Mouse (Mus musculus) myocyte (in vitro differentiated cells): ENCODE results near the gene Fth1.

Source experiments
- CEBPB ChIP-seq: IDR thresholded peaks from 2 replicates; pipeline ENCODE4 v1.6.1; 2011; ENCODE audit warnings: mild to moderate bottlenecking, moderate library complexity; ENCODE audit not compliant: poor library complexity, insufficient read depth, severe bottlenecking
- E2F4 ChIP-seq: IDR thresholded peaks from one replicate; pipeline ENCODE4 v1.6.1; 2011; ENCODE audit warnings: mild to moderate bottlenecking, control low read depth, moderate library complexity; ENCODE audit not compliant: insufficient read depth
- MYOD1 ChIP-seq, 3 experiments: IDR thresholded peaks; one replicate each; pipeline ENCODE4 v1.6.1; 2011; ENCODE audit warnings: control low read depth in 2 of 3, low read depth in 2 of 3, mild to moderate bottlenecking in 2 of 3, moderate library complexity in 1 of 3; ENCODE audit not compliant: insufficient read length in 2 of 3, control insufficient read depth in 1 of 3
- POLR2A ChIP-seq: IDR thresholded peaks from one replicate; pipeline ENCODE4 v1.6.1; 2011; ENCODE audit warnings: low read depth, mild to moderate bottlenecking, control low read depth, moderate library complexity; ENCODE audit not compliant: insufficient read length
- POLR2AphosphoS2 ChIP-seq: IDR thresholded peaks from one replicate; pipeline ENCODE4 v1.6.1; 2011; ENCODE audit warnings: low read depth, control low read depth; ENCODE audit not compliant: insufficient read length
- SRF ChIP-seq: IDR thresholded peaks from one replicate; pipeline ENCODE4 v1.6.1; 2011; ENCODE audit warnings: low read depth; ENCODE audit not compliant: control insufficient read depth, insufficient read length
- TCF12 ChIP-seq: IDR thresholded peaks from one replicate; pipeline ENCODE4 v1.6.1; 2011; ENCODE audit warnings: mild to moderate bottlenecking, control low read depth; ENCODE audit not compliant: poor library complexity, insufficient read depth, severe bottlenecking

DNA sequence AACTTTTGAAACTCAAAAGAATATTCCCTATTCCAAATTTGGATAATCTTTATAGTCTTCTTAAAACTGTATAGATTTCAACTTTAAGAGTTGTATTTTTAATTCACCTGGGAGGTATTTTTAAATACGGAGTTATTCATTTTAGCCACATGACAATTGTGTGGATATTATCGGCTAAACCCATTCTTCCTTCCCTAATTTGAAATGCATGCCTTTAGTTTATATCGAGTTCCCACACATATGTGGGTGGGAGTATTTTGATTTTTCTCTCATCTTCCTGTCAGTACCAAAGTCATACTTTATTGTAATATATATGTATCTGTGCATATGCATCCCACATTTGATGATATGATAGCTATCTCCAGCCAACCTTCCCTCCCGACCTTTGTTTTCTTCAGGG, at the start of gene Fth1:
- TF ChIP-seq POLR2A (no peak), MYOD1 (IDR thresholded peaks at IDR 0.05; ENCODE audit: control insufficient read depth in 1 of 3, insufficient read length in 2 of 3, low read depth in 2 of 3) (no peak), E2F4 (no peak), SRF (no peak), POLR2AphosphoS2 (no peak), CEBPB (no peak), TCF12 (no peak)
